Mouse (Mus musculus): ENCODE results near the gene Atp7b. TPM values are rescaled to one million over a fixed set of nuclear protein-coding genes. Genes with fewer than 3 reads are reported as not detected.

The Atp7b gene
- polyA plus RNA-seq, 1 experiment from 2014 or later: 12.0 TPM

DNA sequence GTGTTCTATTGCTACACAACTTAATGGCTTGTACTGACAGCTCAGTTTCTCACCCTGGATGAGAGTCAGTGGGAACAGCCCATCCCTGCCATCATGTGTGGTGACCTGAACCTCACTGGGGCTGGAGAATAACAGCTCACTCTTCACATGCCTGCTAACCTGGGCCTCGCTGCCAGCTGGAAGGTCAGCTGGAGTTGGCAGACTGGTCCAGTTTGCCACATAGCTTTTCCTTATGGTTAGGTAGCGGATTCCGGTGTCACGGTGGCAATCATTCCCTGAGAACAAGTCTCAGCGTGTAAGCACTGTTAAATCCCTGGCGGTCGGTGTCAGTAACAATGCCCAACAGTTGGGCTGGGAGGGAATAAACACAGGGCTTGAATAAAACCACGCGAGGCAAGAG, 24.0 kb downstream of the Atp7b start:
- Histone ChIP-seq H3K4me1 (ENCODE audit: insufficient read depth, low read depth, low read length) (no peaks in the 10 kb centered on the region), H3K9ac (replicated peaks; ENCODE audit: low read depth) (no peak overlapping the region), H3K4me3 (ENCODE audit: low read depth, low read length) (no peak overlapping the region), H3K27me3 (replicated peaks; ENCODE audit: insufficient read depth, low read length) (no peaks in the 10 kb centered on the region), H3K36me3 (ENCODE audit: insufficient read depth, low read length) (no peaks in the 10 kb centered on the region), H3K27ac (ENCODE audit: low read length) (no peak overlapping the region), H3K4me2 (replicated peaks; ENCODE audit: low read depth, low read length) (no peak overlapping the region), H3K9me3 (ENCODE audit: low read length) (no peaks in the 10 kb centered on the region)
- DNase-seq (ENCODE audit: low spot score) (no peak), ATAC-seq (no peak)
- WGBS: 91% methylated on average over 9 of the region's 9 CpGs
- no peak for TF ChIP-seq EP300 (IDR thresholded peaks at IDR 0.05)
- TF ChIP-seq CTCF (IDR thresholded peaks at IDR 0.05): no peak

GRCm38 (mm10) chr8:22030990-22031389, 29.1 kb downstream of the Atp7b start:
- 55% methylated on average over 3 of the region's 3 CpGs for WGBS
- DNase-seq (ENCODE audit: low spot score): peak; percentile 72
- Histone ChIP-seq H3K9ac (replicated peaks; ENCODE audit: low read depth) (no peak overlapping the region), H3K4me1 (ENCODE audit: insufficient read depth, low read depth, low read length) (no peaks in the 10 kb centered on the region), H3K27me3 (replicated peaks; ENCODE audit: insufficient read depth, low read length) (no peaks in the 10 kb centered on the region), H3K9me3 (ENCODE audit: low read length) (no peaks in the 10 kb centered on the region), H3K4me3 (ENCODE audit: low read depth, low read length) (no peak overlapping the region), H3K4me2 (replicated peaks; ENCODE audit: low read depth, low read length) (no peak overlapping the region; the same call in 1 of the 2 replicates), H3K36me3 (ENCODE audit: insufficient read depth, low read length) (no peaks in the 10 kb centered on the region), H3K27ac (ENCODE audit: low read length) (0 out of 2 replicates have a peak overlapping the region, but pooled peaks have one; percentile 32)
- ATAC-seq: peak; percentile 92
- TF ChIP-seq CTCF (IDR thresholded peaks at IDR 0.05): no peak
- peak; percentile 91 for TF ChIP-seq EP300 (IDR thresholded peaks at IDR 0.05)

DNA sequence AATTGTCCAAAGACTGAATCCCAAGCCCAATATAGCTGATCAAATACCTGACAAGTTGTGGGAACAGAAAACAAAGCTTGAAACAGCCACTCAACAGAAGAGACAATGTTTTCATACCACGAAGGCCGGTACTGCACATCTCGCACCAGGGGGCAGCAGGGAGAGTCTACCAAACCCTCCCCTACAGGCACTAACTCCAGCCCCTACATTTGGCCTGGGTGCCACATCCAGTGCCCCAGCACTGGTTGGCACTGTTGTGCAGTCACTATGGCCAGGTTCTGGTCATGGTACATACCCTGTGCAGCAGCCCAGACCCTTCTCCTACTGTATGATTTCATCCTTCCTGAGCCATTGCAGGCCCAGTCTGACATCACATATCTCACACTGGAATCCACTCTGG, 31.1 kb downstream of the Atp7b start:
- 75% methylated on average over 3 of the region's 3 CpGs for whole genome bisulfite sequencing
- peak; percentile 46; the same call in 1 of the 2 replicates for TF ChIP-seq CTCF (IDR thresholded peaks at IDR 0.05)
- TF ChIP-seq EP300 (IDR thresholded peaks at IDR 0.05): no peak
- H3K4me1 ChIP-seq (ENCODE audit: insufficient read depth, low read depth, low read length): no peaks in the 10 kb centered on the region
- H3K4me2 ChIP-seq (replicated peaks; ENCODE audit: low read depth, low read length): no peak overlapping the region
- DNase-seq (ENCODE audit: low spot score): no peak
- H3K27me3 ChIP-seq (replicated peaks; ENCODE audit: insufficient read depth, low read length): no peaks in the 10 kb centered on the region
- H3K36me3 ChIP-seq (ENCODE audit: insufficient read depth, low read length): no peaks in the 10 kb centered on the region
- no peak overlapping the region for H3K27ac ChIP-seq (ENCODE audit: low read length)
- ATAC-seq: no peak
- no peak overlapping the region for H3K9ac ChIP-seq (replicated peaks; ENCODE audit: low read depth)
- no peak overlapping the region for H3K4me3 ChIP-seq (ENCODE audit: low read depth, low read length)
- H3K9me3 ChIP-seq (ENCODE audit: low read length): no peaks in the 10 kb centered on the region

- Histone ChIP-seq H3K27me3 (replicated peaks; ENCODE audit: insufficient read depth, low read length) (no peaks in the 10 kb centered on the region), H3K4me2 (replicated peaks; ENCODE audit: low read depth, low read length) (no peak overlapping the region), H3K9me3 (ENCODE audit: low read length) (no peaks in the 10 kb centered on the region), H3K4me3 (ENCODE audit: low read depth, low read length) (no peak overlapping the region), H3K27ac (ENCODE audit: low read length) (peak overlapping the region; percentile 72), H3K9ac (replicated peaks; ENCODE audit: low read depth) (no peak overlapping the region), H3K36me3 (ENCODE audit: insufficient read depth, low read length) (no peaks in the 10 kb centered on the region), H3K4me1 (ENCODE audit: insufficient read depth, low read depth, low read length) (no peaks in the 10 kb centered on the region)
- DNase-seq (ENCODE audit: low spot score) (peak; percentile 74), ATAC-seq (peak; percentile 93)
- TF ChIP-seq EP300 (IDR thresholded peaks at IDR 0.05) (peak; percentile 66), CTCF (IDR thresholded peaks at IDR 0.05) (no peak)
- WGBS: 42% methylated on average over 4 of the region's 4 CpGs
Measured at GRCm38 (mm10) chr8:22025241-22025640, 34.9 kb downstream of the Atp7b start.

DNA sequence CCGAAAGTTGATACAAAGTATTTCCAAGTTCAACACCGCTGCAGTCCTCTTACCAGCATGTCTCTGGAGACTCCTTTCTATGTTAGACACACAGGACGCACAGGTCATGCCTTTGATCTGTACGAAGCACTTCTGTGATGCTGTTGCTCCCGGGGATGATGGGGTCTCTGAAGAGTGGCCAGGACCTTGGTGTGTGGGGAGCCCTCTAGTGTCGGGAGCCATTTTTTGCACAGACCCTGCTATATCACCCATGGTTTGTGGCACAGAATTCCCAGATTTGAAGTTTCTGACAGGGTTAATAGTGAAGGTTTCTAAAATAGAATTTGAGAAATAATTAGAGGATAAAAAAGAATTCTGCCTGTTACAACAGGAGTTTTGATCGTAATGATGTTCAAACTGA, 37.9 kb downstream of the Atp7b start:
- H3K4me1 ChIP-seq (ENCODE audit: insufficient read depth, low read depth, low read length): no peaks in the 10 kb centered on the region
- no peak overlapping the region for H3K9ac ChIP-seq (replicated peaks; ENCODE audit: low read depth)
- DNase-seq (ENCODE audit: low spot score) (no peak), ATAC-seq (no peak)
- no peaks in the 10 kb centered on the region for H3K27me3 ChIP-seq (replicated peaks; ENCODE audit: insufficient read depth, low read length)
- no peaks in the 10 kb centered on the region for H3K36me3 ChIP-seq (ENCODE audit: insufficient read depth, low read length)
- peak; percentile 25 for TF ChIP-seq CTCF (IDR thresholded peaks at IDR 0.05)
- TF ChIP-seq EP300 (IDR thresholded peaks at IDR 0.05): no peak
- no peak overlapping the region for H3K4me3 ChIP-seq (ENCODE audit: low read depth, low read length)
- H3K27ac ChIP-seq (ENCODE audit: low read length): no peak overlapping the region
- 48% methylated on average over 7 of the region's 7 CpGs for WGBS
- H3K4me2 ChIP-seq (replicated peaks; ENCODE audit: low read depth, low read length): no peak overlapping the region
- no peaks in the 10 kb centered on the region for H3K9me3 ChIP-seq (ENCODE audit: low read length)

- Histone ChIP-seq H3K27ac (ENCODE audit: low read length) (no peak overlapping the region), H3K9ac (replicated peaks; ENCODE audit: low read depth) (no peak overlapping the region), H3K36me3 (ENCODE audit: insufficient read depth, low read length) (no peaks in the 10 kb centered on the region), H3K4me1 (ENCODE audit: insufficient read depth, low read depth, low read length) (no peaks in the 10 kb centered on the region), H3K4me2 (replicated peaks; ENCODE audit: low read depth, low read length) (no peak overlapping the region), H3K27me3 (replicated peaks; ENCODE audit: insufficient read depth, low read length) (no peaks in the 10 kb centered on the region), H3K4me3 (ENCODE audit: low read depth, low read length) (no peak overlapping the region), H3K9me3 (ENCODE audit: low read length) (no peaks in the 10 kb centered on the region)
- TF ChIP-seq CTCF (IDR thresholded peaks at IDR 0.05) (no peak), EP300 (IDR thresholded peaks at IDR 0.05) (no peak)
- 60% methylated on average over 5 of the region's 5 CpGs for WGBS
- peak; percentile 10 for DNase-seq (ENCODE audit: low spot score)
- 0 out of 2 replicates have a peak, but pooled peaks have one; percentile 21 for ATAC-seq
Measured at GRCm38 (mm10) chr8:22019498-22019897, 40.6 kb downstream of the Atp7b start.

GRCm38 (mm10) chr8:22017731-22018130, 42.4 kb downstream of the Atp7b start:
- no peak overlapping the region for H3K4me2 ChIP-seq (replicated peaks; ENCODE audit: low read depth, low read length)
- ATAC-seq: no peak
- no peak for TF ChIP-seq EP300 (IDR thresholded peaks at IDR 0.05)
- TF ChIP-seq CTCF (IDR thresholded peaks at IDR 0.05): no peak

More at GRCm38 (mm10) chr8:22017731-22018130, 42.4 kb downstream of the Atp7b start:
- Histone ChIP-seq H3K36me3 (ENCODE audit: insufficient read depth, low read length) (no peaks in the 10 kb centered on the region), H3K9ac (replicated peaks; ENCODE audit: low read depth) (no peak overlapping the region), H3K4me1 (ENCODE audit: insufficient read depth, low read depth, low read length) (no peaks in the 10 kb centered on the region), H3K4me3 (ENCODE audit: low read depth, low read length) (no peak overlapping the region), H3K27ac (ENCODE audit: low read length) (no peak overlapping the region), H3K9me3 (ENCODE audit: low read length) (no peaks in the 10 kb centered on the region), H3K27me3 (replicated peaks; ENCODE audit: insufficient read depth, low read length) (no peaks in the 10 kb centered on the region)
- DNase-seq (ENCODE audit: low spot score): no peak
- WGBS: 75% methylated on average over 7 of the region's 7 CpGs
